Mouse (Mus musculus): ENCODE measurements around the gene Adgrb2.

Adgrb2 gene

DNA sequence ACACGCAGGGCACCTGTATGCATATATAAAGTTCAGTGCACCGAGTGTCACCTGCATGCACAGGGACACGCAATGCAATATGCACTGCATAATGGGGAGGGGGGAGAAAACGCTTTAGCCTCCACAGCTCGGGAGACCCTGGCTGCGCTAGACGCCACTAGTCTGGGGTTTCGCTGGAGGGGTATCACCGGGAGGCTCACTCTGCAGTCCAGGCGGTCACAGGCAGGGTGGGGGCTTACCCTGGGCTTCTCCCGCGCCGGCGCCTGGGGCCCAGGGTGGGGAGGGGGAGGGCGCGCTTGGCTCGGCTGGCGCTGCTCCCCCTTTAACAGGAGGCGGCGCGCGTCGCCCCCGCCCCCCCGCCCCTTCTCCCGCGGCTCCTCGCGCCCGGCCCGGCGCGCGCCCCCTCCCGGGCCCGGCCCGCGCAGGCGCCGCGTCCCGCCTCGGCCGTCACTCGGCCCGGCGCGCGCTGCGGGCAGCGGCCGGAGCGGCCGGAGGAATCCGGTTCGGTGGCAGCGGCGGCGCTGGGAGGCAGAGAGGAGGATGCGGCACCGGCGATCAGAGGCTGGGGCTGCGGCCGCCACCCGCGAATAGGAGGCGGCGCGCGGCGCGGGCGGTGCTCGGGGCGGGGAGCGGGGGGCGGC lies at the start of gene Adgrb2:
TSS of gene Adgrb2 (plus strand) at position 450 of the 641 bp plus-strand sequence.
- DNase-seq (ENCODE audit: low spot score in 2 of 2) = no peak

DNA sequence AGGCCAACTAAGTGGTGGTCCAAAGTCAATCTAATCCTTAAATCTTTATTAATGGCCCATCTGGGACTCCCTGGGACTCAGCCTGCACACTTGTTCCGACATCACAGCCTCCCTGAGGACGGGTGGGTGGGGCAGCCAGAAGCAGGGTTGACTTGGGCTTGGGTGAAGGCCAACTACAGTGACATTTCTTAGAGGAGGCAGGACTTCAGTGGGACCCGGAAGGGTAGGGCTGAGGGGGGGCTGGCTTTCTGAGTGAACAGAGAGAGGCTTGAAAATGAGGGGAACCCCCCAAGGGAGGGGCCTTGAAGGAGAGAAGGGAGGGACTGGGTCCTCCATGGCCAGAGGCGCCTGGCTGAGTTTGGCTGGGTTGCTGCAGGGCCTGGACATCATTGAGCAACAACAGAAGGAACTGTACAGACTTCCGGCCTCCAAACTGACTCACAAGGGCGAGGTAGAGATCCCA lies 33.3 kb upstream of the Adgrb2 start:
- no peak for DNase-seq (ENCODE audit: low spot score in 2 of 2)

DNA sequence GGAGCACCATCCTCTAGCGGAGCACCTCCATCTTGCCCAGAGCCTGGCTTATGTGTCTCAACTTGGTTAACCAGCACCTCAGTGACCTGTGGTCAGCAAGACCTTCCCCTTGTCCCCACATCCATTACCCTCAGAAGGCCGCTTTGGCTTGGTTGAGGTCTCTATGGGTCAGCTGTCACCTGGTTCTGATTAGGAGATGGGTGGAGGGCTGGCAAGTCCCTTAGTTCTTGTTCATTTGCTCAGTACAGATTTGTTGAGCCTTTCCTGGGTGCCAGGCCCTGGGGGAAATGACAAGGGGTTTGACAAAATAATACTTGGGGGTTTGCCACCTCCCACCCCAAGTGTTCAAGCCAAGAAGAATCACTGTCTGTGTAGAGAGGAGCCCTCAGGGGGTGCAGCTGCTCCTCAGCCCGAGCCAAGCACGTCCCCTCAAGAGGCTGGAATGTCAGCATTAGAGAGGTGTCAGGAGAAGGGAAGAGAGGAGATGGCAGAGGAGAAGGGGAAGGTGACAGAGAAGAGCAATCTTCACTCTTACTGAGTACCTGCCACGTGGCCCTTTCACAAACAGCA lies 32.3 kb upstream of the Adgrb2 start:
- DNase-seq (ENCODE audit: low spot score in 2 of 2) = no peak

DNA sequence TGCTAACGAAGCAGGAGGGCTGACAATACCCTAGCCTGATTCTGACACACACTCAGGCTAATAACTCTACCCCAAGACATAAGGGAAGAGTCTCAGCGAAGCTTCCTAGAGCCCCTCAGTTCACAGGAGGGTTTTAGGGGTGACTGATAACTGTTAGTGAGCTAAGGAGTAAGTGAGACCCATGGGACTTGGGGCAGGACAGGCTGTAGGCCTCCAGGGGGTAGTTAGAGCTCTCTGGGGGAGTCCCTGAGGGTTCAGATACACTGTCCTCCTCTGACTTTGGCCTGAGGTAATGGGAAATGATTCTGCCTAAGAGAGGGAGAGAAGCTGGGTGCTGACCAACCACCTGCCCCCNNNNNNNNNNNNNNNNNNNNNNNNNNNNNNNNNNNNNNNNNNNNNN lies 30.1 kb upstream of the Adgrb2 start:
- DNase-seq (ENCODE audit: low spot score in 2 of 2) = no peak

DNA sequence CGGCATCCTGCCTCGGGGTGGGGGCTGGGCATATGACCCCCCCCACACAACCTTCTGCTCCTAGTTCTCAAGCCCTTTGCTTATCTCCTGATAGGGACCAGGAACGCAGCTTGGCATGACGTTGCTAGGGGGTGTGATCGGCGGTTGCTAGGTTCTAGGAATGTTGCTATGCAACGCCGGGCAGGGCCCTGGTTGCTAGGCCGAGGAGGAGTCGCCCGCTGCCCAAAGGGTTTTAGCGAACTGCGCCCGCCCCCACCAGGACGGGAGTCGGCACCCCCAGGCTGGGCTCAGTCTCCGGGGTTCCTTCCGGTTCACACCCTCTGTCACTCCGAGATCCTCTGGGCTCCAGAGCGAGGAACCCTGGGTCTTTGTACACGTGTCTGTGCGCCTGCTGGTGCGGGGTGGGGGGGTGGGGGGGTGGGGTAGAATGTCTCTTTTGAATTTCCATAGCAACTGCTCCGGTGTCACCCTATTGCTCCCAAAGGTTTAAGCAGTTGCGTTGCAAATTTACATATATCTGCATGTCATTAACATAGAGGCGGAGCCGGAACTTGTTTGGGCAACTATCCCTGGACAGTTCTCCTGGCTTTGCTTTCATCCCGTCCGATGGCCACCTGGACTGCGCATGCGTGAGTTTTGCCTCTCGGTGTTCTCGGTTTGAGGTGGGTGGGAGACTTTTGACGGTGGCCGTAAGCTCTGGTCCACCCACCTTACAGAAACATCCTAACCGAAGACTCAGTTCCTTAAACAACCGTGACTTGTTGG lies 24.3 kb upstream of the Adgrb2 start:
- peak in 1 of 2 experiments; percentile 43 for DNase-seq (ENCODE audit: low spot score in 2 of 2)

DNA sequence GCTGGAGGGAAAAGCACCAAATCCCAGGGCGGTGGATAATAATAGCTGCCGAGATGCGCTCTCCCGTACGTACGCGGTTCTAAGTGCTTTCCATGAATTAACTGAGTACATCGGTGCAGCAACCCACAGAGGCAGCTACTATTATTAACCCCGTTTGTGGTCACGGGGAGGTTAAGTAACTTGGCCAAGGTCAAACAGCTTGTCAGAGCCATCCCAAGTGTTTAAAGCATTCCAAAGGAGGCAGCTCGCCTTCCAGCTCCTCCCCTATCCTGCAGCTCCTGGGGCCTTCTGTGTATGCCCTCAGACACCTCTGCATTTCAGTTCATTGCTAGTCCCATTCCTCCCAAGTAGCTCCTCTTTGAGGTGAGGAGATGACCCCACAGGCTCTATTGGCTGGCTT lies 19.4 kb upstream of the Adgrb2 start:
- DNase-seq (ENCODE audit: low spot score in 2 of 2) = no peak

DNA sequence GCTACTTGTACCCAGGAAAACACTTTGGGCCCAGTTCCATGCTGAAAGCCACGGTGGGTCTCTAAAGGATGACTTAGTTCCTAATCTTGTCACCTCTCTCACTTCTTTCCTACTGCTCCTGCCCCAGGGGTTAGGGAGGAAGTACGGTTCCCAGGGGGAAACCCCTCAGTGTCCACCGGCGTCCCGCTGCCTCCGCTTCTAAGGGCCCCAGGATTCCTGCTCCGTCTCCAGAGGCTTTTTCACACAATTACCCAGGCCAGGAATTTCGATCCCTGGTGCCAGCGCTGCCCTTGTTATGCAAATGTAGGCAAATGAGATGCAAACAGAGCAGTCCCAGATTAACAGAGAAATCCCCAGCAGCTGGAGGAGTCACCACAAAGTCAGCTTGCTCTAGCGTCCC lies 18.5 kb upstream of the Adgrb2 start:
- DNase-seq (ENCODE audit: low spot score in 2 of 2) = no peak

DNA sequence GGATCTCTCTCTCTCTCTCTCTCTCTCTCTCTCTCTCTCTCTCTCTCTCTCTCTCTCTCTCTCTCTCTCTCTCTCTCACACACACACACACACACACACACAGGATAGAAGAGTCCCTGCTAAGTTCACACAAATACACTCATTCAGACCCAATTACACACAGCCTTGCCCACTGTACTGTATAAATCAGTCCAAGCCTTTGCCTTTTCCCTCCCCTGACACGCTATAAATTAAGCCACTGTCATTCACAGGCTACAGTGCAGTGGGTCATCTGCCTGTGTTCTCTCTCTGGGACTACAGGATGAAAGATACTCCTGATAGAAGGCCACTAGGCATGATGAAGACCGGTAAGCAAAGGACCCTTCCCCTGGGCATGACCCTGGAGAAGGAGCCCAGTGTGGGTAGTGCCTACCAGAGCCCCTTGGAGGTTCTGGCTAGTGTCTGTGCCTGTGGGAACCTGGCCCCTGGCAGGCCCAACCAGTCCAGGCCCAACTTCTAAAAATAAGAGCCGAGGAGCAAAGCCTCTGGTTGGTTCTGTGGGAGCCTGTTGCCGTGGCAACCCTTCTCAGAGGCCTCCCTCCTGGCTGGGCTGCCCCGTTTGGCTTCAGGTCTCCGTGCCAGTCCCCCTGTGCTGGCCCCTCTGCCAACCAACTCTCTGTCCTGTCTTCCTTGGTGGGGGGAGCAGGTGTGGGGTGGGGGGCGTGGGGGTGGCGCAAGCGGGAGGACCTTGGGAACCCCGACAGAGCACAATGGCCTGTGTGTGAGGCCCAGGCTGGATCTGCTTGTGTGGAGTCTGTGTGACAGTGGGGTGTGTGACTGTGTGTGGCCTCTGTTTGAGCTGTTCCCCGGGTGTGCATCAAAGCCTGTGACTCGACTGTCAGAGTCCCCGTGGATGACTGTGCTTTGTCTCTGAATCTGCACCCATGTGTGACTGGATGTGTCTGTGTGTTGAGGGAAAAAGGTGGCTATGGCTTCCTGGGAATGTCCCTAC lies 17.4 kb upstream of the Adgrb2 start:
- DNase-seq (ENCODE audit: low spot score in 2 of 2) = no peak

DNA sequence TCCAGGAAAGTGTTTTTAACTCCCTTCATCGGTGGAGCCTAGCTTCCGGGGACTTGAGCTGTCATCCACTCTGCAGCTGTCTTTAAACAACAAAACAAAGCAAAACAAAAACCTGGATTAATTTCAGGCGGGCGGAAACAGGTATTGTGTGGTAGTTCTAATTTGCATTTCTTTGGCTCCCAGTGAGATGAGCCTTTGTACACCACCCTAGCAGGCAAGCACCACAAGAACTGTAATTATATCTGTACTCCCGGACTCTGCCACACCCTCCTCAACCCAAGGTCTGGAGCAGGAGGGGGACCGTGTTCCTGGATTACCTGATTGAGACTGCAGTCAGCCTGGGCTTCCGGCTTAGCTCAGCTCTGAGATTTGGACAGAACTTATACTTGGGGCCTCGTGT lies 14.5 kb upstream of the Adgrb2 start:
- DNase-seq (ENCODE audit: low spot score in 2 of 2) = no peak

DNA sequence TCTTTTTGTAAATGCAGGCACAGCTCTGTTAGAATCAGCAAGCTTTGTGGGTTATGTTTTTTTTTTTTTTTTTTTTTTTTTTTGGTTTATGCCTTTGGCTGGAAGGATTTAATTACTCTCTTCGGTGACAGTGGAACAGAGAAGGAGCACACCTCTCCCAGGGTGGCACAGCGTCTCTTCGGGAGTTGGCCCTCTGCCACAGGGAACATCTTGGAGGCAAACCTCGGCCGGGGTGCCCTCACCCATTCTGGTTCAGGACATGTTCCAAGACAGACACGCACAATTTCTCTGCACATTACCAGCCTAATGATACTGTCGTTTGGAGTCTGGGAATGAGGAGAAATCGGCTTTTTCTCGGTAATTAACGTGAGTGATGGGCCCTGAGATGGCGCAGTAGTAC lies 13.8 kb upstream of the Adgrb2 start:
- no peak for DNase-seq (ENCODE audit: low spot score in 2 of 2)

DNA sequence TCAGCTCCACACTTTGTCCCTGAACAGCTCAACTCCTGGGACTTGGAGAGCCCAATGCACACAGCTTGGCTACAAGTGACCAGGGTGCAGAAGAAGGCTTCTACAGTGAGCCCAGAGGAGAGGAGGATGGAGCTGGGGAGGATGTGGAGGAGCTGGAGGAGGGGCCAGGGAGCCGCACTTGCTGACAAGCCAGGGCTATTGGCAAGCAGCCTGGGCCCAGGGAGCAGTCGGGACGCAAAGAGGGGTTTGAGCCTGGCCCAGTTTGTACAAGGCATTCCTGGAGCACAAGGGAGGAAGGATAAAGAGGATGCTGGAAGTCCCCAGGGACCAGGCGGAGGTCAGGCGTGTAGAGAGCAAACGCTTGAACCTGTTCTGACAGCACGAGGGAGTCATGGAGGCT lies 12.7 kb upstream of the Adgrb2 start:
- no peak for DNase-seq (ENCODE audit: low spot score in 2 of 2)

DNA sequence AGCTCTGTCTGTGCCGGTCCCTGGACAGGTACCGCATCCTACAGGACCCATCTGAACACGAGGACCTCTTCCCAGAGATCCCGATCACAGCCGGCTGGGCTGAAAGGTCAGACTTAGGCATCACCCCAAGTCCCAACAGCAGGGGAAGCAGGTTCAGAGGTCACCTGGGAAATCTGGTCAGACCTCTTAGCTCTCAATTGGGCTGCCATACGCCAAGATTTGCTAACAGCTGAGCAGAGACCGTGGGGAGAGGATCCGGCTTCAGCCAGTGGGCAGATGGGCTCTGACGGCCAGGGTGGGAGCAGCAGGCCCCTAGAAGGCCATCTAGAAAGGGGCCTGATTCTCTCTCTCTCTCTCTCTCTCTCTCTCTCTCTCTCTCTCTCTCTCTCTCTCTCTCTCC lies 10.4 kb upstream of the Adgrb2 start:
- DNase-seq (ENCODE audit: low spot score in 2 of 2) = no peak

DNA sequence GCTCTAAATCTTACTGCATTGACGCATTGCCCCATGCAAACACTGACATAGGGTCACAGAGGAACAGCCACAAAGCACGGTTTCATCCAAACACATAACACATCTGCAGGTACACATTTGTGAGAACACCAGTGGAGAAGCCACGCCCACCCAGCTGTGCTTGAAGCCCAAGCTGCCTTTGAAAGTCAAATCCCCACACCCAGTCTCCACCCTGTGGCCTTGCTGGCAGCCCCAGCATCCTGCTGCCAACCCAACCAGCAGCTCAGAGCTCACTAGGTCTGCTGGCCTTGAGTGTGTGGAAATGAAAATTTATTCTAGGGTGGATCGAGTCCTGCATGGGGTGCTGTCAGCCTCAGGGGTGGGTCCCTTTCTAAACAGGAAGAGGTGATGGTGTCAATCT lies 7.4 kb upstream of the Adgrb2 start:
- DNase-seq (ENCODE audit: low spot score in 2 of 2) = peak in 1 of 2 experiments; percentile 30

DNA sequence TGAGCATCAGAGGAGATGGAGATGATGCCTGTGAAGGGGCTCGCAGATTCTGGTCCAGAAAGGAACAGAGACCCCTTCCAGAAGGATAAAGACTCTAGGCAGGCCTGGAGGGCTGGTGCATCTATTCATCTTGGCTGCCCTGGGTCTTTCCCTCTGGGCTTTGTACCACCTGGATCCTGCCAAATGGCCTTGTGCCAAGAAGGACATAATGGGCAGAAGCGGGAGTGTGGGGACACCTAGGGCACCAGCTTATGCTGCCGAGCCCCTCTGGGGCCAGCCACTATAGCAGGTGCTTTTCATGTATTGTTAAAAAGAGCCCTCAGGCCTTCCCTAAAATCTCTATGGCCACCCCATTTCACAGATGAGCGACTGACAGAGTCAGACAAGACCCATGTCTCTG lies 6.4 kb upstream of the Adgrb2 start:
- DNase-seq (ENCODE audit: low spot score in 2 of 2) = no peak

DNA sequence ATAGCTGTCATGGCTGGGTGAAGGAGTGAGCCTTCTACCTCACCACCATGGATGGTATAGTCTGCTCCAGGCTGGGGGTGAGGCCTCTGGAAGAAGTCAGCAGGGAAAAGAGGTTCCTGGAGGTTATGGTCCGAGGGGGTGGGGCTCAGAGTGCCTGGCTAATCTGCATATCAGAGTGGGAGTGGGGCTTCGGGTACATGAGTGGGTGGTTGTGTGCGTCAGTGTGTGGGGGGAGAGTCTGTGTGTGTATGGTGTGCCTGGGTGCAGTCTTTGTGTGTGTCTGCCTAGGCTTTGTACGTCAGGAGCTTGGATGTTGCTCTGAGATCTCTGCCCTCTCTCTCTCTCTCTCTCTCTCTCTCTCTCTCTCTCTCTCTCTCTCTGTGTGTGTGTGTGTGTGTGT lies 5.7 kb upstream of the Adgrb2 start:
- no peak for DNase-seq (ENCODE audit: low spot score in 2 of 2)

DNA sequence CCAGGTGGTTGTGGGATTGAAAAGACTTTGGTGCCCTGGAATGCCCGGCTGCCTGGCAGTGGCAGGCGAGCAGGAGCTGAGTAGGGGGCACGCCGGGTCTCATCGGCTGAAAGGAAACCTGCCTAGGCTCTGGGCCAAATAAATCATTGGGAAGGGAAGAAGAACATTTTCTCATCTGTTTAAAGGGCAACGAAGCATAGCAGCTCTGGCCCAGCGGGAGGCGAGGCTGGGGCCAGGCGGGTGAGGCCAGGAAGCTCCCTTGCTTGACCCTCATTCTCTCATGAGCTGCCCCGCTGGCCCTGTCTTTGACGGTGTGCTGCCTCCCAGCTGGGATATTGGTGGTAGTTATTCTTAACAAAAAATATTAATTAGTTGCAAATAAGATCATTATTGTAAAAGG lies 3.0 kb upstream of the Adgrb2 start:
- no peak for DNase-seq (ENCODE audit: low spot score in 2 of 2)

DNA sequence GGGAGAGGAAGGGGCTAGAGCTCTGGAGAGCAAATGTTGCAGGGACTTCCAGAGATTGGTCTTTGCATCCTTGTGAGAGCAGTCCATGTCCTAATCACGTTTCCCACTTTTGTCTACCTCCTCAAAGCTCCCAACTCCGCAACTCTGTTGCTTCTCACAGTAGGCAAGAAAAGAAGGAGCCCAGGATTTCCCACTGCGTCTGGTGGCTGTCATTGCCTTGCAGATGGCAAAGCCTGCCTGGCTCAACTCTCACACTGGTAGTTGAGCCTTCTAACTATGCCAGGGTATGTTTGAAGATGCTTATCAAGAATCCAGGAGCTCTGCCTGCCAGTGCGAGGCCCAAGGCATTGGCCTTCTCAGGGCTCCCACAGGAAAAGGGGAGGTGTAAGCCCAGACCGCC lies 1.6 kb upstream of the Adgrb2 start:
- no peak for DNase-seq (ENCODE audit: low spot score in 2 of 2)

DNA sequence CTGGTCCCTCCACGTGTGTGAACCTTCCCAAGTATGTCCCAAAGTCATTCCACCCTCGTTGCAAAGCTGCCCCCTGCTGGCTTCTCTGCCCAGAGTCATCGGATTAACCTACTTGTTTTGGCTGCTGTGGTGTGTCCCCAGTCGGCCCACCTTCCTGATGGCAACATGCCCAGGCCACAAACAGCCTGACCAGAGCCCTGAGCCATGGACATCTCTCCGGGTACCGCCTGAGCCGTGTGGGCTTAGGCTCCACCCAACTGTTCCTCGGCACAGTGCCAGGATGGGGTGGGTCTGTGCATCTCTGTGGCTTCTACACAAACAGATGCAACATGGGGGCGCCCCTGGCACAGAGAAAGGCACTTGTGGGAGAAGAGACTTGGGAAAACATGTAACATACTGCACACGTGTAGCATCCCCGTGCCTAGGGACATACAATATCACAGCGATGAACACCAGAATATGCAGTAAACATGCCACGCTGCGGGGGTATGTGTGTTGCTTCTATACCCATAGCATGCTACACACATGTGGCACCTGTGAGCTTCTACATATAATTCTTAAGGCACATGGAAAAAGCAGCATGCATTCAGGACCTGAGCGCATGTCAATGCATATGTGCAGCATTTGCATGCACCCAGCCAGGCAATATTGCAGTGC lies 778 bp upstream of the Adgrb2 start:
- DNase-seq (ENCODE audit: low spot score in 2 of 2) = peak in 1 of 2 experiments; percentile 59

DNA sequence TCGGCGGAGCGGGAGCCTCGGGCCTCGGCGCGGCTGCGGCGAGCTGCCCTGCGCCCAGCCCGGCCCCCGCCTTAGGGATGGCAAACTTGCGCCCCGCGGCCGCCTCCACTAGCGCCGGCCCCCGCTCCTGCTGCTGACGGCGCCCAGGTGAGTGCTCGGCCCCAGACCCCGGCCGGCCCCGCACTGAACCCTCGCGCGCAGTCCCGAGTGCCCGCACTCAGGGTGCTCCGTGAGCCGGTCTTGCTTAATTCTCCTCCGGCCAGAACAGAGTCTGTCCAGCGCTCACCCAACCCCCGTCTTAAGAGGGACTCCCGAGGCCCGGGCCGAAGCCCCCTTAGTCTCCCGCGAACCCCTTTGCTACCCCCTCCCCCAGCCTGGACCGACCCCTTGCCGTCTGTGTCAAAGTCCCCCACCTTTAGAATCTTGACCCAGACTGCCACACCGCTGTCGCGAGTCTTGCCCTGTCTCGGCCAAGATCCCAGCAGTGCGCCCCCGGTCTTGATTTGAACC lies 546 bp downstream of the Adgrb2 start:
- no peak for DNase-seq (ENCODE audit: low spot score in 2 of 2)

DNA sequence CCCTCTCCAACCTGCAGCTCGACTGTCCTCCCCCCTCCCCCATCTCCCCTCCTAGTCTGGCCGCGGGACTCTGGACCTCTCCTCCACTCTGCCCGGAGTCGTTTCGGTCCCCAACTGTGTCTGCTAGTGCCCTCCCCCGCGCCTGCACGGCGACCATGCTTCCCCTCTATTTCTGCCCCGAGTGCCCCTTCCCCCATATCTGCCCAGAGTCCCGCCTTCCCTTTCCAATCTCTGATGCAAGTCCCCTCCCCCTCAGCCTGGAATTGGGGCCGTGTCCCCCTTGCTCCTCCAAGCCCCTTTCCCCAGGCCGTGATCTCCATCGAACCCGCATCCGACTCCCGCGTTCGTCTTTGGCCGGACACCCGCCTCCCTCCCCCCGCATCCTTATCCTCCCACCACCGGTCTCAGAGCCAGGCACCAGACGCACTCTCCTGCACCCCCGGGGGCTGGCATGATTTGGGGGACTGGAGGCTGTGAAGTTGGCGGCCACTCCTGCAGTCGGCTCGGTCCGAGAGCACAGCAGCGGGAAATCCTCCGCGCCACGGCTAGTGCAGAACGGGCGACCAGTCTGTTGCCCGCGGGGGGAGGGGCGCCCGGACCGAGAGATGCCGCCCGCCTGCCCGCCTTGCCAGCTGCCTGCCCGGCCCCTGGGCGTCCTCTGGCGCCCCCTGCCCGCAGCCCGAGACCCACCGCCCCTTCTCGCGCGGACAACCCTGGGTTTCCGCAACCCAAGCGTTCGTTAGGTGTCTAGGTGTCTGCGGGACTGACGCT lies 1.2 kb downstream of the Adgrb2 start:
- DNase-seq (ENCODE audit: low spot score in 2 of 2) = peak; percentile 22 to 60
